Mouse (Mus musculus) CH12.LX (cell line): ENCODE data around the gene Nek9. TPM values are rescaled to one million over a fixed set of nuclear protein-coding genes. Genes with fewer than 3 reads are reported as not detected.

Source experiments
- DNase-seq: peaks from one replicate; pipeline ENCODE4 v3.0.0-alpha.2; 2013; ENCODE audit errors: extremely low read depth
- H3K27ac ChIP-seq: 2 replicates; pipeline ENCODE4 v1.5.1; 2012; ENCODE audit warnings: low read depth, mild to moderate bottlenecking, control low read depth, moderate library complexity; ENCODE audit not compliant: insufficient read depth
- H3K27me3 ChIP-seq: replicated peaks from 2 replicates; pipeline ENCODE3; 2012; ENCODE audit warnings: inconsistent platforms
- H3K36me3 ChIP-seq, 2 experiments: replicated peaks in 1 of 2; 2 replicates each; pipeline versions ENCODE3 to v1.6.1; 2012; ENCODE audit warnings: inconsistent platforms in 1 of 2, low read length in 1 of 2, mild to moderate bottlenecking in 1 of 2, mixed read lengths in 1 of 2, moderate library complexity in 1 of 2; ENCODE audit not compliant: control insufficient read depth in 1 of 2, insufficient read depth in 1 of 2
- H3K4me1 ChIP-seq, 2 experiments: 2 replicates each; pipeline ENCODE4 v1.6.1; 2012; ENCODE audit warnings: inconsistent platforms in 1 of 2, moderate library complexity in 1 of 2; ENCODE audit not compliant: insufficient read depth in 2 of 2, control insufficient read depth in 1 of 2
- H3K4me2 ChIP-seq: 2 replicates; pipeline ENCODE4 v1.6.1; 2012; ENCODE audit warnings: low read depth, mild to moderate bottlenecking, control low read depth; ENCODE audit not compliant: poor library complexity, insufficient read depth, severe bottlenecking
- H3K4me3 ChIP-seq, 3 experiments: fragments of 150-350 bp in 1 of 3; sonication (generic) in 1 of 3; replicated peaks in 1 of 3; 2 replicates each; pipeline versions ENCODE3 to v1.5.1; 2011 to 2012; ENCODE audit warnings: low read depth in 2 of 3, low read length in 2 of 3, mild to moderate bottlenecking in 2 of 3, moderate library complexity in 2 of 3, control low read depth in 1 of 3, improper control_type of control experiment in 1 of 3, inconsistent platforms in 1 of 3, mixed read lengths in 1 of 3; ENCODE audit not compliant: poor library complexity in 1 of 3
- H3K79me2 ChIP-seq: replicated peaks from 2 replicates; pipeline ENCODE4 v1.6.1; 2012; ENCODE audit warnings: mild to moderate bottlenecking, moderate library complexity; ENCODE audit not compliant: control insufficient read depth, poor library complexity, insufficient read depth, severe bottlenecking; ENCODE audit errors: extremely low read depth
- H3K9ac ChIP-seq: 2 replicates; pipeline ENCODE4 v1.6.1; 2012; ENCODE audit warnings: low read depth, mild to moderate bottlenecking, control low read depth, moderate library complexity; ENCODE audit not compliant: insufficient read depth
- H3K9me3 ChIP-seq: replicated peaks from 2 replicates; pipeline ENCODE3; 2012; ENCODE audit warnings: low read length, inconsistent platforms, mixed read lengths
- CTCF ChIP-seq, 2 experiments: IDR thresholded peaks in 1 of 2; conservative IDR thresholded peaks in 1 of 2; 2 replicates each; pipeline ENCODE4 v1.5.1; 2011 to 2012; ENCODE audit warnings: low read depth in 2 of 2, low read length in 2 of 2, improper control_type of control experiment in 1 of 2, inconsistent platforms in 1 of 2, mild to moderate bottlenecking in 1 of 2, moderate library complexity in 1 of 2
- ETS1 ChIP-seq: conservative IDR thresholded peaks from 2 replicates; pipeline ENCODE4 v1.6.1; 2012; ENCODE audit warnings: low read depth, mild to moderate bottlenecking, inconsistent platforms, low read length, improper control_type of control experiment, moderate library complexity
- HCFC1 ChIP-seq: IDR thresholded peaks from 2 replicates; pipeline ENCODE4 v1.6.1; 2012; ENCODE audit warnings: low read depth, mild to moderate bottlenecking, inconsistent platforms, low read length, improper control_type of control experiment
- JUN ChIP-seq: IDR thresholded peaks from 2 replicates; pipeline ENCODE4 v1.6.1; 2011; ENCODE audit warnings: low read depth, mild to moderate bottlenecking, low read length, improper control_type of control experiment, moderate library complexity; ENCODE audit not compliant: insufficient read depth
- JUND ChIP-seq: conservative IDR thresholded peaks from 2 replicates; pipeline ENCODE4 v1.6.1; 2011; ENCODE audit warnings: low read depth, low read length, improper control_type of control experiment
- PAX5 ChIP-seq: IDR thresholded peaks from 2 replicates; pipeline ENCODE4 v1.6.1; 2012; ENCODE audit warnings: low read length, inconsistent platforms, mixed read lengths
- POLR2A ChIP-seq: IDR thresholded peaks from 2 replicates; pipeline ENCODE4 v1.6.1; 2011; ENCODE audit warnings: low read depth, mild to moderate bottlenecking, improper control_type of control experiment, low read length
- RAD21 ChIP-seq: IDR thresholded peaks from 2 replicates; pipeline ENCODE4 v1.6.1; 2011; ENCODE audit warnings: low read depth, mild to moderate bottlenecking, low read length, improper control_type of control experiment, moderate library complexity
- TCF12 ChIP-seq: IDR thresholded peaks from 2 replicates; pipeline ENCODE4 v1.6.1; 2014; ENCODE audit warnings: low read depth, mild to moderate bottlenecking, inconsistent platforms, low read length, improper control_type of control experiment
- USF1 ChIP-seq: IDR thresholded peaks from 2 replicates; pipeline ENCODE4 v1.6.1; 2014; ENCODE audit warnings: low read depth, mild to moderate bottlenecking, inconsistent platforms, low read length, improper control_type of control experiment
- USF2 ChIP-seq: conservative IDR thresholded peaks from 2 replicates; pipeline ENCODE4 v1.6.1; 2011; ENCODE audit warnings: low read depth, low read length, improper control_type of control experiment
- ZNF384 ChIP-seq: IDR thresholded peaks from 2 replicates; pipeline ENCODE4 v1.6.1; 2012; ENCODE audit warnings: low read depth, low read length, improper control_type of control experiment, inconsistent platforms
- dilution Hi-C: fragments of 300-500 bp; cut with MboI; formaldehyde crosslinking; loops from 2 replicates; pipeline ENCODE4 v1.14.3; 2020; ENCODE audit warnings: low sequenced_read_pairs; ENCODE audit not compliant: extremely low pct_unique_long_range_greater_than_20kb, extremely low pct_ligation_motif_present
- in situ Hi-C: fragments of 300-500 bp; cut with MboI; formaldehyde crosslinking; loops from 3 replicates; pipeline ENCODE4 v1.14.3; 2019; ENCODE audit warnings: low sequenced_read_pairs, low pct_ligation_motif_present, low pct_unique_long_range_greater_than_20kb, mixed read lengths
- polyA plus RNA-seq: library from polyadenylated mRNA; unstranded; fragments of >175 nt; gene quantifications from 2 replicates; pipeline ENCODE4 v1.2.1, GENCODE M21; 2012; ENCODE audit warnings: low read depth; ENCODE audit not compliant: insufficient read length
- total RNA-seq, 2 experiments: library from RNA; depleted of rRNA; stranded (reverse); fragments of 300-350 nt in 1 of 2; fragments of >200 nt in 1 of 2; gene quantifications; 2 replicates each; pipeline ENCODE4 v1.2.3; 2012 to 2014

Nek9 gene
- total and polyA plus RNA-seq, 3 experiments: 15.6 to 30.9 (median 27.4) TPM

DNA sequence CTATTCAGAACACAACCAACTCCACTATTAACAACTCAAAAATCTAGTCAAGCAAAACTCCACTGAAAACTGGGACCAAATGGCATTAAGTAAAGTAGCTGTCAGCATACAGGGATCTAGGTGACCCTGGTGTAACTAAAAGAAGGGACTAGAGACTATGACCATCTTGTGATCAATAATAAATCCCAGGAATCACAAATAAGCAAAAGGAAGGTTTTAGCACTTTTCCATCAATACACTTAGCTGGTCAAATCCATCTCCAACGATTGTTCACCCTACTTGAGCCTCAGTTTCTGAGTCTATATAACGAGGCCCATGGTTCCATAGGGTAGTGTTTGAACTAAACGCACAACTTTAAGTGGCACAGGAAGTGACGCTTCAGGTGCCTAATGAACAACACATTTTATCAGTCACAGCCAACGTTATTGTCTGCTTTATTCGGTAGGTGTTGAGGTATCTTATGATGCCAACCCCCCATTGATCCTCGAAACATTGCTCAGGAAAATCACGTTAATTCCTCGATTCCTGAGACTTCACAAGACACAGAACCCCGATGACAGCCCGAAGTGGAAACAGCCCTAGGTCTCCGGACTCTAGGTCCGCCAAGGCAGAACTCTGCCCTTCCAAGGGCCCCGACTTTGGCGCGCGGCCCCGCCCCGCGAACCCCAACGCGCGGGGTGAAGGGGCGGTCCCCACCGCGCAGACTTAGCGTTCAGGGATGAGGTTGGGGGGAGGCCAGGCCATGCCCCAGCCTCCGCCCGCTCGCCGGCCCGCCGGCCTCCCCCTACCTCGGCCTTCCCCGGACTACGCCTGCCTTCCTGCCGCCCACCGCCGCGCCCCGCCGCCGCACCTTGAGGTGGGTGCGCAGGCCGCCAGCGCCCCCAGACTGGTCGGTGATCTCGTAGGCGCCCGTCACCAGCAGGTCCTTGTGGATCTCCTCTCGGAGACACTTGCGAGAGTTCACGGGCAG, 34.7 kb upstream of the Nek9 start:
- in situ Hi-C loops: loop anchor here (10.0 kb wide), 1 partner anchor 111 kb away; no protein-coding TSS in a partner anchor
- DNase-seq: peak; percentile 38

DNA sequence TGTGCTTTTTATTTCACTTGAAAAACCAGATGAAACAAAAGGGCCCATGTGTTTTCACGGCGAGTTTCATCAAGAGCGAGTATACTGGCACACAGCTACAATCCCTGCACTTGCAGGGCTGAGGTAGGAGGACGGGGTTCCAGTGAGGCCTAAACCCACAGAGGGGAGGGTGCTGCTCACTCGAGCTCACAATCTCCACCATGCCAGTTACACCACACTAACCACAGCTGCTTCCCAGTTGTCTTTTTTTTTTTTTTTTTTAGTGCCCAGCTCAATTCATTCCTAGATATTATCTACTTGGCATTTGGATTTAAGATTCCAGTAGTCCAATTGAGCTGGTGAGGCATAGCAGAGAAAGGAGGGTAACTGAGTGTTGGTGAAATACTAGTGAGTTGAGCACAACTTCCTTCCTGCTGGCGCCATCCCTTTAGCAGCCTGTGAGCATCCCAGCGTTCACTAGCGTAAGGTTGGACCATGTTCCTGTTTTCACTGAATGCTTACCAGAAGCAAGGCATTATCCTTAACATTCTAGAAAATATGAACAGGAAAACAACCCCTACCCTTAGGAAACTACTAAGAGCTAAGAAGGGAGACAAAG, 33.0 kb upstream of the Nek9 start:
- H3K9ac ChIP-seq: no peak overlapping the region
- peaks cover 4 to 45% of the 10 kb centered on the region in 2 experiments for H3K4me1 ChIP-seq
- H3K9me3 ChIP-seq: no peaks in the 10 kb centered on the region
- dilution Hi-C loops (no loop called here), in situ Hi-C loops (loop anchor here (10.0 kb wide), 1 partner anchor 113 kb away; no protein-coding TSS in a partner anchor)
- H3K79me2 ChIP-seq: peaks cover 72% of the 10 kb centered on the region
- H3K4me2 ChIP-seq: peak overlapping the region; percentile 51; the same call in 1 of the 2 replicates
- TF ChIP-seq ZNF384 (peak; percentile 46), USF2 (no peak)
- H3K36me3 ChIP-seq: peaks cover 0 to 20% of the 10 kb centered on the region in 2 experiments
- DNase-seq: peak; percentile 27
- H3K27ac ChIP-seq: no peak overlapping the region
- peak overlapping the region in 1 of 3 experiments; percentile 90 for H3K4me3 ChIP-seq
- no peaks in the 10 kb centered on the region for H3K27me3 ChIP-seq

More for the DNA sequence above, 34.7 kb upstream of the Nek9 start:
- Histone ChIP-seq H3K9ac (peak overlapping the region; percentile 86), H3K36me3 (peaks cover 0 to 10% of the 10 kb centered on the region in 2 experiments), H3K4me3 (peak overlapping the region; percentile 90 to 91 (median 91)), H3K4me2 (peak overlapping the region; percentile 51), H3K79me2 (peaks cover 55% of the 10 kb centered on the region), H3K27ac (peak overlapping the region; percentile 56), H3K27me3 (no peaks in the 10 kb centered on the region), H3K4me1 (peaks cover 4 to 34% of the 10 kb centered on the region in 2 experiments), H3K9me3 (no peaks in the 10 kb centered on the region)
- no peak for TF ChIP-seq PAX5
- no peak for TF ChIP-seq JUN
- peak; percentile 60; the same call in 1 of the 2 replicates for TF ChIP-seq POLR2A
- 0 out of 2 replicates have a peak, but pooled peaks have one; percentile 22 for TF ChIP-seq TCF12
- dilution Hi-C loops: no loop called here

DNA sequence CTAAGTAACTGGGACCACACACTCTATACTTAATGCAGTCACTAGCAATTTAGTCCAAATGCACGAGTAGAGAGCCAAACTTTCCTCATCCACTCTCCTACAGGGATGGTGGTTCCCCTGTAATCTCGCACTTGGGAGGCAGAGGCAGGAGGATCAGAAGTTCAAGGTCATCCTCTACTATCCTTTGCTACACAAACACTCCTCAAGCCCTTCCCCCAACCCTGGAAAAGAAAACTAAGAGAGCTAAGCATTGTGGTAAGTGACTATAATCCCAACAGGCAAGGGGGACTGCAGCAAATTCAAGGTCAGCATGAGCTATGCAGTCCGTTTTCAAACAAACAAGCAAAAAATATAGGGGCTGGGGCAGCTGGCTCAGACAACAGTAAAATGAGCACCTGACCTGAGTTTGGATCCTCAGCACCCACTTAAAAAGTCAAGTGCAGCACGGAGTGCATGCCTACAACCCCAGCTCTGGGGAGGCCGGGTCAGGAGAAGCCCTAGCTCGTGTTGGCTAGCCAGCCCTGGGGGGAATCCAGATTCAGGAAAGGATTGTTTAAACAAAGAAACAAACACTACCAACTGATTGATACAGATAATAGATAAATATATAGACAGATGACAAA, 29.4 kb upstream of the Nek9 start:
- Histone ChIP-seq H3K9ac (no peak overlapping the region), H3K27me3 (no peaks in the 10 kb centered on the region), H3K4me2 (no peak overlapping the region), H3K9me3 (no peaks in the 10 kb centered on the region), H3K27ac (no peak overlapping the region), H3K36me3 (peaks cover 0 to 41% of the 10 kb centered on the region in 2 experiments), H3K4me3 (no peak overlapping the region), H3K4me1 (peaks cover 4 to 62% of the 10 kb centered on the region in 2 experiments), H3K79me2 (peaks cover 97% of the 10 kb centered on the region)
- dilution Hi-C loops (no loop called here), in situ Hi-C loops (no loop called here)
- no peak for DNase-seq
- TF ChIP-seq RAD21 (no peak), CTCF (conservative IDR thresholded peaks at IDR 0.05 in 1 of 2, IDR thresholded peaks at IDR 0.05 in 1 of 2; ENCODE audit: low read depth in 2 of 2, low read length in 2 of 2) (no peak), ETS1 (no peak), HCFC1 (no peak), ZNF384 (no peak), JUND (no peak), USF1 (no peak)
